Mouse (Mus musculus): ENCODE measurements around the gene Gm43517. TPM values are rescaled to one million over a fixed set of nuclear protein-coding genes. Genes with fewer than 3 reads are reported as not detected.
A peak's percentile ranks its signal among the peaks of the same experiment; 100 is the strongest.

Gm43517 gene
- polyA plus RNA-seq, 1 experiment: 1.7 TPM

DNA sequence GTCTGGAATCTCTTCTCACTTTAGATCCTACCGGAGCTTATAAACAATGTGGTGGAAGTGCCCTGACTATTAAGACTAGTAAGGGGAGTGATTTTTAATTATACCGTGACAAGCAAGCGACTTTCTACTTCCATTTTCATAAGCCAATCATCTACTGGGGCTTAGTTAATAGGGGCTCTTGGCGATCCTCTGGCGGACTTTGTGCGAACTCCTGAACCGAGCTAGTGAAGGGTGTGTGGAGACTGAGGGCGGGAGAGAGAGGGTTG, 15.8 kb downstream of the Gm43517 start:
- DNase-seq (ENCODE audit: extremely low spot score in 1 of 2, low spot score in 1 of 2): no peak

DNA sequence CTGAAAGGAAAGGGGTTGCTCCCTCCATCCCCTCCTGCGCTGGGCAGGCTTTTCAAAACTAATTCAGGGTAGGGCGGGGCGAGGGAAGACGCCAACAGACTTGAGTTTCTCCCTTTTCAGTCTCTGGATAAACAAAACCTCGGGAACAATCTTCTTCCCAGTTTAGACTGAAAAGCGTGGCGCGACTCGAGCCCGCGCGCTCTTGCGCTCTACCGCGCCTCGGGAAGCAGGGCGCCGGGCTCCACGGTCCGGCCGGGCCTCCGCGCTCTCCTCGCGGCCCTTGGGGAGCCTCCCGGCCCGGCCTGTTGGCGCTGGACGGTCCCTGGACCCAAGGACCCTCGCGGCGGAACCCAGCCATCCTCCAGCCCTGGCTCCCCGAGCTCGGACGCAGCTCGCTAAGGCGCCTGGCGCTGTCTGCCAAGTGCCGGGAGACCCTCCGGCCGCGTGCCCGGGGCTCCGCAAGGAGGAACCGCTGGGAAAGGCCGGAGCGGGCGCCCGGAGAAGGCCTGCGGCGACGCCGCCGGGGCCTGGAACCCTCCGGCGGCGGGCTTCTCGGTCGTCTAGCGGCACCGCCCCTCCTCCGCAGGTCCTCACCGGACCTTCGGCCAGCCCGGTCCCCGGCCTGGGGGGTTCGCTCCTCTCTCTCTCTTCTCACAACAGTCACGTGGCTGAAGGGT, 16.3 kb downstream of the Gm43517 start:
- DNase-seq (ENCODE audit: extremely low spot score in 1 of 2, low spot score in 1 of 2): peak in 1 of 2 experiments; percentile 82

DNA sequence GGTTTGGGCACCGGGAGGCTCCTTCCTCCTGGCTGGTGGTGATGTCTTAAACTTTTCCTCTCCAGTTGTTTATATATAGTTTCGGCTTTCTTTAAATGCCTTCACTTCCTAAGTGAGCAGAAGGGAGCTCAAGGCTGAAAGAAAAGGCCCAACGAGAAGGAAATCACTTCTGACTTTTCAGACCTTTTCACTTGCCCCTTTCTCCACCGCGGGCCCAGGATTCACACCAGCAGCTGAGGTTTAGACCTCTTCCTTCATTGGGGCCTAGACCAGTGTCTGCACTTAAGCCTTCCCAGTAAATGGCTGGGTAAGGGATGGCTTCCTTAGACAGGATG, 16.8 kb downstream of the Gm43517 start:
- DNase-seq (ENCODE audit: extremely low spot score in 1 of 2, low spot score in 1 of 2): no peak

DNA sequence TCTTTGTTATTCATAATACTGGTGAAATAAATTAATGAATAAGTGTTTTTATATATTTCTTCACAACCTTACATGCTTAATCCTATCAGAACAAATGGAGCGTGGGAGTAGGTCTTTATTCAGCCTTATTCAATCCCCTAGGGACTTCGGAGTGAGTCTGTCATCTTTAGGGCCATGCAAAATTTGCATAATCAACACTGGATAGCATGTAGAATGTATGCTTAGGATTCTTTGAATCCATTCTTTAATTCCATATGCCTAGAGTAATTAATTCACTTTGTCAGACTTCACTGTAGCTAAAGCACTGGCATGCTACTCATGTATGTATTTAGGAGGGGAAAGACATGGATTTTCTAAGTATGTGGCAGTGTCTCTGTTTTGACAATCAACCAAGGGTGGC, 24.9 kb downstream of the Gm43517 start:
- no peak for DNase-seq (ENCODE audit: extremely low spot score in 1 of 2, low spot score in 1 of 2)

DNA sequence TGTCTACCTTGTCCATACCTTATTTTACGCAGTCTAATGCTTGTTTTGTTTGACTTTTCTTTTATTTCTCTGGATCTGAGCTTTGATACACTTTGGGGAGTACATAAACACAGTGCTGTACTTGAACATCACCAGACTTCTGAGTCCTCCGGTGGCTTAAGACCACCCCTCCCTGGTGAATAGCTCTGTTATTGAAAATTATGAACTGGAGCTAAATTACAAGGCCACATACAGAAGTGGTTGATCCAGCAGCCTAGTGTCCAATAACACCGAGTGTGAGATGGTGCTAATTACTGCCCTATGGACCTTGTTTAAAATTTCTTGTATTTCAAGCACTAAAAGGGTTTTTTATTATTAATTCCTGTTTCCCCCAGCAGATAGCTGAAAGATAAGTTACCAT, 33.0 kb downstream of the Gm43517 start:
- no peak for DNase-seq (ENCODE audit: extremely low spot score in 1 of 2, low spot score in 1 of 2)

Other genes with a start within 250 kb of the Gm43517 start
- 68.4 and 69.9 TPM in 2 replicates for gene Foxg1, start 2.5 kb upstream of the Gm43517 start, polyA plus RNA-seq (2012; rRNA removed)